Mouse (Mus musculus): Measurements from ENCODE around the gene Ankrd12. TPM values are rescaled to one million over a fixed set of nuclear protein-coding genes. Genes with fewer than 3 reads are reported as not detected.
"Not testable (repeated sequence)": the region's sequence is repeated elsewhere in the genome, so short reads cannot be mapped to it uniquely, and the experiment has no call there.

Gene Ankrd12
- total RNA-seq, 4 experiments from 2014 or later, result 13.3 to 20.2 (median 17.1) TPM

DNA sequence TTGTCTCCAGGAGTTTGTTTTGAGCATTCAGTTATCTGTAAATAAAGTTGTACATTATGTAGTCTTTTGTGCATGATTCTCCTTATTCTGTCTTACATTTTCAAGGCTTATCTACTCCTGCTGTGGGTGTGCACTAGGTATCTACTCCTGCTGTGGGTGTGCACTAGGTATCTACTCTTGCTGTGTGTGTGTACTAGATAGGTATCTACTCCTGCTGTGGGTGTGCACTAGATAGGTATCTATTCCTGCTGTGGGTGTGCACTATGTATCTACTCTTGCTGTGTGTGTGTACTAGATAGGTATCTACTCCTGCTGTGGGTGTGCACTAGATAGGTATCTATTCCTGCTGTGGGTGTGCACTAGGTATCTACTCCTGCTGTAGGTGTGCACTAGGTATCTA, 100.2 kb downstream of the Ankrd12 start:
- DNase-seq (ENCODE audit: low spot score in 2 of 2), result not testable (repeated sequence)

DNA sequence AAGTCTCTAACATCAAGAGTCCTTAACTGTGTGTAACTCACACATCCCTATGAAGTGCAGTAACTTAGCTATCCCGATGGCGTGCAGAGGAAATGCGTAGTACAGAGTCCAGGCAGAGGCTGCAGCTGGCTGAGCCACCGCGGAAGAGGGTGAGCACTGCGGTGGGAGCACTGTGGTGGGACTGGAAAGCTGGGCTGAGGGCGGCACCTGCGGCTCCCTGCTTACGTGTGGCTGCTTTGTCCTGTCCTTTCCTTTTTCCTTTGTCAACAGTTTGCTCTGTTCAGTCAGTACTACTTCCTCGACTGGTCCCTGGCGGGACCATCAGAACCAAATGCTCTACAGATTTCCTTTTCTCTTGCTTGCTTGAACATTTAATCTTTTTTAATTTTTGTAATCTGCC, 109.1 kb downstream of the Ankrd12 start:
- DNase-seq (ENCODE audit: low spot score in 2 of 2), result no peak

DNA sequence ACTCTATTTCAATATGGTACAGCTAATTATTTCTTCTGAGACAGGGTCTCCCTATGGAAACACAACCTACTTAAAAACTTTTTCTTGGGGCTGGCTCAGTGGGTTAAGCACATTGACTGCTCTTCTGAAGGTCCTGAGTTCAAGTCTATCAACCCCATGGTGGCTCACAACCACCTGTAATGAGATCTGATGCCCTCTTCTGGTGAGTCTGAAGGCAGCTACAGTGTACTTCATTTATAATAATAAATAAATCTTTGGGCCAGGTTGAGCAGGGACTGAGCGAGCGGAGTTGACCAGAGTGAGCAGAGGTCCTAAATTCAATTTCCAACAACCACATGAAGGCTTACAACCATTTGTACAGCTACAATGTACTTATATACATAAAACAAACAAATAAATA, 114.6 kb downstream of the Ankrd12 start:
- no peak for DNase-seq (ENCODE audit: low spot score in 2 of 2)

- no peak for DNase-seq (ENCODE audit: low spot score in 2 of 2)
These were observed 115.2 kb downstream of the Ankrd12 start for GRCm38 (mm10) chr17:65961606-65962136.

GRCm38 (mm10) chr17:65959011-65959410, 117.9 kb downstream of the Ankrd12 start:
- DNase-seq (ENCODE audit: low spot score in 2 of 2), result no peak

- DNase-seq (ENCODE audit: low spot score in 2 of 2), result no peak
These were observed 118.5 kb downstream of the Ankrd12 start for GRCm38 (mm10) chr17:65958366-65958765.

GRCm38 (mm10) chr17:65957782-65958325, 119.0 kb downstream of the Ankrd12 start:
- DNase-seq (ENCODE audit: low spot score in 2 of 2), result no peak

- DNase-seq (ENCODE audit: low spot score in 2 of 2), result peak in 1 of 2 experiments; percentile 38
These were observed 119.7 kb downstream of the Ankrd12 start for GRCm38 (mm10) chr17:65956993-65957781.

DNA sequence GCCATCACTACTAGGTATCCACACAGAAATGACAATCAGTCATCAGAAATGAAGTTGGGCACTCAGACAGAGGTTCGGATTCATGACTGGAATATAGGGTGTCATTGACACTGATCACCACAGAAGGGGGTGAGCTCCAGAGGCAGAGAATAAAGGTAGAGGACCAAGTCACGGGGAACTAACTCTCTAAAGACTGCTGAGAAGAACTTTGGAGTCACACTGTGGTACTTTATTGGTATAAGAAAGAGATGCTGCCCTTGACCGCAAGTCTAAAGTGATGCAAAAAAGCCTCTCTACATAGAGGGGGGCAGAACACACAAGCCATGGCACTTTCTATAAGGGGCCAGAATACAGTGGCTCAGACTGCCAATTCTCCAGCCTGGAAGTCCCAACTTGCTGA, 120.7 kb downstream of the Ankrd12 start:
- DNase-seq (ENCODE audit: low spot score in 2 of 2), result no peak

DNA sequence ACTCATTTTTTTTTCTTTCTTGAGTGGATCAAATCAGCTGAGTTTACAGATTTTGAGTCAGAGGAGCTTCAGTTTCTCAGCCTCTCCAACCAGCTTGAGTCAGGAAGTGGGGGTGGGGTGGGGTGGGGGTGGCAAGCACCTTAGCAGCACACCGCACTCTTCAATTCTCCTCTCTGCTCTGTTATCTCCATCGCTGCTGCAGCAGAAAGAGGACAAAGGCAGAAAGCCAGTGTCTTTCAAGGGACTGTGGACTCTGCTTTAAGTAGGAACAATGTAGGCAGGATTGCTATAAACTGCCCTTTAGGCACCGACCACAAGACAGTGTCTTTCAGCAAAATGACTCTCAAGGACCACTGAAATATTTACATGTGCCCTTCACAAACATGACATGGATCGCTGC, 122.9 kb downstream of the Ankrd12 start:
- DNase-seq (ENCODE audit: low spot score in 2 of 2), result no peak

GRCm38 (mm10) chr17:65952083-65952482, 124.8 kb downstream of the Ankrd12 start:
- no peak for DNase-seq (ENCODE audit: low spot score in 2 of 2)

GRCm38 (mm10) chr17:65950622-65951404, 126.1 kb downstream of the Ankrd12 start, which contains the start of gene Twsg1:
Gene Twsg1 (minus strand): TSS chr17:65951226.
- peak; percentile 93 to 95 for DNase-seq (ENCODE audit: low spot score in 2 of 2)

DNA sequence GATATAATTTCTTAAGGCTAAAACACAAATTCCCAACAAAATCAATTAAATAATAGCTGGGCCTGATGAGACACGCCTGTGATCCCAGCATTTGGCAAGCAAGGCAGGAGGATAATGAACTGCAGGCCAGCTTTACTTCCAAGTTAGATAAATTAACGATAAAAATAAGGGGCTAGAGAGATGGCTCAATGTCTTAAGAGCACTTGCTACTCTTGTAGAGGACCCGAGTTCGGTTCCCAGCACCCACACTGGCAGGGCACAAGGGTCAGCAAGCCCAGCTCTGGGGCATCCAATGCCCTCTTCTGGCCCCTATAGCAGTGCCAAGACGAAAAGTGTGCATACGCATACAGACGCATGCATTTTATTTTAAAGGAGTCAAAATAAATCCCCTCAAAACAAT, 126.7 kb downstream of the Ankrd12 start:
- DNase-seq (ENCODE audit: low spot score in 2 of 2), result no peak

DNA sequence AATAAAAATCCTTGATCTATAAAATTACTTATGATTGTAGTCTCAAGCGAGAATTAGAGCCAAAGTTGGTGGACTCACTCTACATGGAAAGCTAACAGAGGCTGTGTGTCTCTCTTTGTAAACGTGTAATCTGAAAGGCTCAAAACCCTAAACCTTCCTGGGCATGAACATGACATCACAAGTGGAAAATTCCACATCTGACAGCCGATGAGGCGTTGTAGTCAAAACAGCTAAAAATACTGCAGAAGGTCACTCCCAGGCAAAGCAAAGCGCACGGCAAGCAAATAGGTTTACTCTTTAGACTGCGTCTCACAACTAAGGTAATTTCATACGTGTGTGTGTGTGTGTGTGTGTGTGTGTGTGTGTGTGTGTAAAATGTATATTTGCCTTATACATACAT, 129.6 kb downstream of the Ankrd12 start:
- no peak for DNase-seq (ENCODE audit: low spot score in 2 of 2)

GRCm38 (mm10) chr17:65945420-65945819, 131.5 kb downstream of the Ankrd12 start:
- DNase-seq (ENCODE audit: low spot score in 2 of 2), result no peak

- no peak for DNase-seq (ENCODE audit: low spot score in 2 of 2)
These were observed 134.5 kb downstream of the Ankrd12 start for GRCm38 (mm10) chr17:65942394-65942793.

DNA sequence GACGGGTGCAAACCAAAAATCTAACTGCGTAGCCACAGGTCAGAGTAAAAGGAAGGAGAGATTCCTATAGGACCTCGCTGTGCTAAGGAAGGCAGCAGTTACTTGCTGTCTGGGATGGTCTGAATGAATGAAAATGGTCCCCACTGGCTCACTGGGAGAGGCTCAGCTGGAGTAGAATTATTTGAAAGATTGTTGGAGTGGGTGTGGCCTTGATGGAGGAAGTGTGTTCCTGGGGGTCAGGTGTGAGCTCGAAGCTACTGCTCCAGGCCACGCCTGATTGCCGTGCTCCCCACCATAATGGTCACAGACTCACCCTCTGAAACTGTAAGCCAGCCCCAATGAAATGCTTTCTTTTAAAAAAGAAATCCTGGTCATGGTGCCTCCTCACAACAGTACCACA, 135.6 kb downstream of the Ankrd12 start:
- DNase-seq (ENCODE audit: low spot score in 2 of 2), result no peak

- no peak for DNase-seq (ENCODE audit: low spot score in 2 of 2)
These were observed 136.7 kb downstream of the Ankrd12 start for GRCm38 (mm10) chr17:65940221-65940620.

GRCm38 (mm10) chr17:65939461-65940192, 137.3 kb downstream of the Ankrd12 start:
- no peak for DNase-seq (ENCODE audit: low spot score in 2 of 2)

DNA sequence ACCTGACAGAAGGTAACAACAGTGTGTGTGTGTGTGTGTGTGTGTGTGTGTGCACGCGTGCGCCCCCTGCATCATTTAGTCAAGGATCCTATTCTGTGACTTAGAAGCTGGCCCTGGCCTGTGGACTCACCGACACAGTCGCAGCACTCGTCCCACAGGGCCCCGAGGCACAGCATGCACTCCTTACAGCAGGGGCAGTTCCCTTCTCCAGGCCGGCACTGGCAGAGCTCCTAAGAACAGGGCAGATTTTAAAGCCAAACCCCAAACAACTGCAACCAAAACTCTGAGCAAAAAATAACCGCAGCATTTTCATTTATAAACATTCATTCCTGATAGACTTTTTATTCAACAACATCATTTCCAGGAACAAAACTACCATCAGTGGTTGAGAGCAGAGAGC, 139.2 kb downstream of the Ankrd12 start:
- no peak for DNase-seq (ENCODE audit: low spot score in 2 of 2)

DNA sequence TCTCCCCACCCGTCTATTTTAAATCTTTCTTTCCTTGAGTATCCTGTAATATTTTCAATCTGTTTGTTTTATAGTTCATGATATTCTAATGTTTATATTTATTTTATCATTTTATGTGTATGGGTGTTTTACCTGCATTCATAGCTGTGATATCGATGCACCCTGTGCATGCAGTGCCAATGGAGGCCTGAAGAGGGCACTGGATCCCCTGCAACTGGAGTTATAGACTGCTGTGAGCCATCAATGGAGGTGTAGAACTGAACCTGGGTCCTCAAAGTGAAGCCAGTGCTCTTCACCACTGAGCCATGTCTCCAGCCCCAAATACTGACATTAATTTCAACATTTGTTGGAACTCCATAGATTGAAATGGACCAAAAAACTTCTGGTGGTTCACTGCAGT, 143.1 kb downstream of the Ankrd12 start:
- DNase-seq (ENCODE audit: low spot score in 2 of 2), result no peak
